Mouse (Mus musculus): Measurements from ENCODE around the gene Tada3.

- TF ChIP-seq CTCF (IDR thresholded peaks at IDR 0.05; ENCODE audit: insufficient read depth, low read depth, low read length) (no peak), POLR2A (IDR thresholded peaks at IDR 0.05; ENCODE audit: insufficient read depth, low read depth, low read length) (no peak)
Measured at GRCm38 (mm10) chr6:113410001-113410400, 32.3 kb upstream of the Tada3 start.

Data from olfactory bulb, adult 2 months (tissue).